Mouse (Mus musculus) gastrocnemius, postnatal 14 days (tissue): ENCODE measurements at regions not wholly inside any gene's neighbourhood (a gene's known extent, or its start where the extent isn't known, plus 50 kb on each side); places are given as distances from the start of the nearest gene placed in this dataset.

ENCODE experiments used
- DNase-seq: peaks from one replicate; pipeline ENCODE4 v3.0.0; 2021; ENCODE audit warnings: mixed read lengths
- intact Hi-C: fragments of 180-260 bp; cut with DNase I; formaldehyde crosslinking; loops from one replicate; pipeline ENCODE4 v1.15.1; 2025; ENCODE audit warnings: low total_unique reads

DNA sequence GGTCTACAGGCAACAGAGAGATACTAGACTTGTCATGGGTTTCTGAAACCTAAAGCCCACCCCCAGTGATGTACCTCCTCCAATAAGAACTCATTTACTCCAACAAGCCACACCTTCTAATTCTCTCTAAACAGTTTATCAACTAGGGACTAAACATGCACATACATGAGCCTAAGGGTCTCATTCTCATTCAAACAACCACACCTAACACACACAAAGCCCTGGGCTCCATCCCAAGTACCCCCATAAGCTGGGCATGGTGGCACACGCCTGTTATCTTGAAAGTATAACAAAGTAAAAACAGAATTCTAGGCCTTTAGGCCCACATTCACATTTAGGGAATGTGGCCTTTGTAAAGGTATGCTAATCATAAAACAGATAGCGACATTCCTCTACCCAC lies 137.9 kb downstream of the Rplp1 start:
- intact Hi-C loops, result no loop called here
- DNase-seq, result no peak

DNA sequence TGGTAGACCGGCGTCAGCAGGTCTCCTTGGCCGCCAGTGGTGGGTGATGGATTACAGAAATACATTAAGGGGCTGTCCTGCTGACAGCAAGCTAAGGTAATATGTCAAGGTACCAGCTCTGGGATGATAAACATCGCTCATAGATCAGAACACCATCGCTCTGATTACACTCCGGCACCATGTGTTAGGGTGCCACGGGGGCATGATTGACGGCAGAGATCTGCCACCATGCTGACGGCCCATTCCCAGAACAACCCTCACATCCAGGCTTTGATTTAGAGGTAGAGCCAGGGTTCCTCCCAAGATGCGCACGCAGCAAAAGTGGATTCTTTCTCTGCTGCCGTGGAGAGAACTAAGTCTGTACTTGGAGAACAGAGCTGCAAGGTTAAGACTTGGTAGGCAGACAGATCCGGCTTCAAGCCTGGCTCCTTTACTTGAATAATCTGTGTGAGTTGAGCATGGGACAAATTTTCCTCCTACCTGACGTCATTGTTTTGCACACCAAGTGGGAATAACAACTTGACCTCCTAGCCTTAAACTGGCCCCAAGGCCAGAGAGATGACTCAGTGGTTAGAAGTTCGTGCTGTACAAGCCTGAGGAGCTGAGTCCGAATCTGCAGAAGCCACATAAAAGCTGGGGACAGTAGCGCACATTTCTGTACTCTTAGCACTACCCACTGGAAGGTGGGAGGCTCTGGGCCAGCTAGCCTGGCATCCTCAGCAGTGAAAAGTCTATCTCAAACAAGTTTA lies 144.0 kb downstream of the Rplp1 start:
- intact Hi-C loops, result no loop called here
- DNase-seq, result no peak

GRCm38 (mm10) chr9:61766187-61766586 lies 148.2 kb downstream of the Rplp1 start:
- intact Hi-C loops, result no loop called here
- no peak for DNase-seq

DNA sequence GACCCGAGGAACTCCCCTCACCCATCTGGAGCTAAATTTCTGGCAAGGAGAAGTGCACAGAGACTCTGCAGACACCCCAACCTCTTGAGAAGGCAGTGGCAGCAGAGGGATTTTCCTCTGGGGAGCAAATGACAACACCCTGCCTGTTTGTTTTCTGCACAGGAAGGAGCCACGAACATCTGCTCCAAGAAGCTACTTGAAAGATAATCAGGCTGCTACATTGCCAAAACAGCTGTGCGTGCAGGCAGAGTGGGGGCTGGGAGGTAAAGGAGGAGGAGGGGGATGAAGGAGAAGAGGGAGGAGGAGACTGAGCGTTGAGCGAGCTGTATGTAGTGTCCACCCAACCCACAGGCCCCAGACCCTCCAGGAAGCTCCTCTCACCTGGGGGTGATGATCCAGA lies 149.0 kb downstream of the Rplp1 start:
- intact Hi-C loops, result no loop called here
- no peak for DNase-seq

- intact Hi-C loops, result no loop called here
- DNase-seq, result no peak
Observed at GRCm38 (mm10) chr9:61757806-61758205, 156.5 kb downstream of the Rplp1 start.

- intact Hi-C loops, result no loop called here
- no peak for DNase-seq
Observed at GRCm38 (mm10) chr9:61756801-61757342, 157.5 kb downstream of the Rplp1 start.

DNA sequence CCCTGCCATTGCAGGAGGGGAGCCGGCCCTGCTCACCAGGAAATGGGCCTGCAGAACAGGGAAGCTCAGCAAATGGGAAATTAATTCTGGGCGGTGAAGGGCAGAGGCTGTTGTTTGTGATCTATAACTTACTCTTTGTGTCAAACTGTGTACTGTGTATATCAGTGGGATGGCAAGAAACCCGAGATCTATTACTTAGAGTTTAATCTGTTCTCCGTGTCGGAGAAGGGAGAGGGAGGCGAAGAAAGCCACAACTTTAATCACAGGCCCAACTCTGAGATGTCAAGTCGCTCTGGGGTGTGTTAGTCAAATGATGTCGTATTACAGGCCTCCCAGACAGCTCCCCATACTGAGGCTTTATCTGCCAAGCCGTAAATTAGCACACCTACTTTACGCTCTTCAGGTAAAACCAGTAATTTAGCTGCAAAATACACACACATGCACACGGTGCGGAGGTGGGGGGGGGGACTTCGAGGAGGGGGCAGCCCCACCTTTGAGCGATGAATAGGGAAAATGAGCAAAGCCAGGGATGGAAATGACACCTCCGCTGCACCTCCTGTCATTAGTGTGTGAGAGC lies 158.0 kb downstream of the Rplp1 start:
- DNase-seq, result no peak
- intact Hi-C loops, result no loop called here

- intact Hi-C loops, result no loop called here
- DNase-seq, result no peak
Observed at GRCm38 (mm10) chr9:61755311-61755710, 159.0 kb downstream of the Rplp1 start.

GRCm38 (mm10) chr9:61753795-61754194 lies 160.5 kb downstream of the Rplp1 start:
- no peak for DNase-seq

GRCm38 (mm10) chr9:61749201-61749600 lies 165.1 kb downstream of the Rplp1 start:
- DNase-seq, result peak; percentile 0
- intact Hi-C loops, result no loop called here

More at GRCm38 (mm10) chr9:61753795-61754194, 160.5 kb downstream of the Rplp1 start:
- intact Hi-C loops, result no loop called here

DNA sequence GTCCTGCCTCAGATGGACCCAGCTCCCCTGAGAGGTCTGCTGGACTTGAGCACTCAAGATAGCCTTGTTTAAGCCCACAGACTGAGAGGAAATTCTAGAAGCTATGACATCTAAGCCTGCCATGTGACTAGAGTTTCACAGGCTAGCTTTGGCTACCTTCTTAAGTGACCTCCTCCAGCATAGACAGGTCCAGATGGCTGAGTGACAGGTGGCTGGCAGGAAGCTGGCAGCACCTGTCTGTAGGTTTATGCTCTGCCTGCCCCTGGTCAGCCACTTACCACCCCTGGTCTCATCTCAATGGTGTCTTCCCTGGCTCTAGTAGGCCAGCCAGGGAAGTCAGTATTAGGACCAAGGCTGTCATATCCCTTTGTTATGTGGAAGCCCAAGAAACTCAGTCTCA lies 165.9 kb downstream of the Rplp1 start:
- intact Hi-C loops, result no loop called here
- DNase-seq, result no peak

GRCm38 (mm10) chr9:61746401-61746800 lies 167.9 kb downstream of the Rplp1 start:
- no peak for DNase-seq
- intact Hi-C loops, result no loop called here

DNA sequence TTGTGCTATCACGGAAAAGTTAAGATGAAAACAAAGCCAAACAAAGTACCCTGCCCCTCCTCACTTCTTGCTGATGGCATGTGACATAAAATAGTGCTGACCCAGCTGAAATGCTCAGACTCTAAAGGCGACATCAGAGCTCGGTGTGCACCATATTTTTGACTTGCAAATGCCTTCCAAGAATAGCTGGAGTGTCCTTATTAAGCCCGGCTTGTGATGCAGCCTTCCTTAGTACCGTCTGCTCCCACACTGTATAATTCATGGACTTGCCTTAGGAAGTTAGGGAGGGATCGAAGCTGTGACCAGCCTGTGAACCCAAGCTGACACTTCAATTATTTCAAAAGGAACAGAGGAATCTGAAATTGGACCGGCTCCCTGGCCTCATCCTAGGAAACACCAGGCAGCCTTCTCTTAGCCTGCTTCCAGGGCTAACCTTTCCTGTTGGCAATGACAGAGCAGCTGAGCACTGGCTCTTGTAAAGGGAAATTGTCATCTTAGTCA lies 169.0 kb downstream of the Rplp1 start:
- intact Hi-C loops, result no loop called here
- no peak for DNase-seq

DNA sequence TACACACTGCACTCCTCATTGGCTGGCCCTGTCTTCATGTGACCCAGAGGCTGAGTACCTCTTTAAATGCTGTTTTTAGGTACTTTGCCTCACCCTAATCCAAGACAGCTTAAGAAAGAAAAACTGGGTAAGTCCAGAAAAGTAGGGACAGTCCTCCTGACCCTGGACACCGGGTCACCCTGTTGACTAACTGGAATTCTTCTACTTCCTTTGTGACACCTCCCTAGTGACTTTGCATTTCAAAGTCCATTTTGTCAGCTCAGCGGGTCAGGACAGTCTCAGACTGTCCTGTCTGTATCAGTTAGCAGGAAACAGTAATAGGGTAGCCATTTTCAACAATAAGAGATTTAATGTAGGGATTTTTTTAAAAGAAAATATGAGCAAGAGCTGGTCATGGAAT lies 180.8 kb downstream of the Rplp1 start:
- DNase-seq, result no peak
- intact Hi-C loops, result no loop called here

GRCm38 (mm10) chr9:61732747-61733146 lies 181.6 kb downstream of the Rplp1 start:
- intact Hi-C loops, result no loop called here

GRCm38 (mm10) chr9:61728115-61728514 lies 186.2 kb downstream of the Rplp1 start:
- DNase-seq, result no peak
- intact Hi-C loops, result no loop called here

More at GRCm38 (mm10) chr9:61732747-61733146, 181.6 kb downstream of the Rplp1 start:
- DNase-seq, result no peak

DNA sequence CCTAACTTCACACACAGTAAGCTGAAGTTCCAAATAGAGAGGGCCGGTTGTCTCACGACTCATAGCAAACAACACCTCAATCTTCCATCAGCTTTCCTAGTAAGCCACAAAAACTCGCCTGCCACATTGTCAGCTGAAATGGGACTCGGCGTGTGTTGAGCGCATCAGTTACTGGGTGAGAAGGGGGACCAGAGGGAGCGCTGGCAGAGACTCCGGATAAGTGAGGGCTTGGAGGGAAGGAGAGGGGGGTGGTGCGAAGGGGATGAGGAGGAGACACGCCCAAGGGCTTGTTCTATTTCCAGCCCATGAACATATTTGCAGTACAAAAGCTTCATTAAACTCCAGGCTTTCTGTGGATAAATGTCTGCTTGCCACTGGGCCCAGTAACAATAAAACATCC lies 186.7 kb downstream of the Rplp1 start:
- DNase-seq, result no peak
- intact Hi-C loops, result no loop called here

- intact Hi-C loops, result no loop called here
- DNase-seq, result no peak
Observed at GRCm38 (mm10) chr9:61724070-61724469, 190.3 kb downstream of the Rplp1 start.

DNA sequence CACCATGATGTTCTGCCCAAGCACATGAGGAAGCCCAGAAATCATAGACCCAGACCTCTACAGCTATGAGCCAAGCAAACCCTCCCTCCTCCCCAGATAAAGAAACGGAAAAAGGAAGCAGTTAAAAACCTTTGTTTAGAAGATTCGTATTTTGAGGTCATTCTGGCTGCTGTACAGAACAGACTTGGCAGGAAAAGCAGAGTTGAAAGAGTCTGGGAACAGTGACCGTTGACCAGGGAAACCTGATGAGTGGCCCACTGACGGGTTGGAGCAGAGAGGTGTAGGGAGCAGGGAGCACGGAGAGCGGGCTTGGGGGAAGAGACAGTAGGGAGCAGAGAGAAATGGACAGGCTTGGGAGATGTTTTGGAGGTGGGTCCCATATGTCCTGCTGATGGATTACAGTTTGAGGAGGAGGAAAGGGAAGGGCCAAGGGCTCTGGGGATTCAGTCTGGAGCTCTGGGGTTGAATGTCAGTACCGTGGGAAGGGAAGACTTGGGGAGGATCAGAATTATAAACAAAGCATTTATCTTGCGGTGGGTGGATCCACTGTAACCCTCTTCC lies 191.2 kb downstream of the Rplp1 start:
- intact Hi-C loops, result no loop called here
- peak; percentile 23 for DNase-seq

- intact Hi-C loops, result no loop called here
Observed at GRCm38 (mm10) chr9:61721851-61722250, 192.5 kb downstream of the Rplp1 start.

DNA sequence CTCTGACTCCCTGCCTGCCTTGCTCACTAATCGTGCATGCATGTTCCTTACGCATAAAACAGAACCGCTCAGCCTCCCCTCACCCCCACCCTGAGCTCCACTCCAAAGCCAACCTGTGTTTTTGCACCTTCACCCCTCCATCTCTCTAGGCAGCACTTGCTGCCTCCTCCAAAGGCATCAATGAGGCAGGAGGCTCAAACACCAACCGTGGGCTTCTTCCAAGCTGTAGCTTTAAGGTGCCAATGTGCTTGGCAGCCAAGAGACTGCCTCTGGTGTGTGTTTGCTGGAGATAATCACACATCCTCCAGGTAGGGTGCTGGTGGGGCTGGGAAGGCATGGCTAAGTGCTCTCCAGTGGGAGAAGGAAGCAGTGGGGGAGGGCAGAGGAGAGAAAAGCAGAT lies 193.3 kb downstream of the Rplp1 start:
- no peak for DNase-seq
- intact Hi-C loops, result no loop called here

More at GRCm38 (mm10) chr9:61721851-61722250, 192.5 kb downstream of the Rplp1 start:
- no peak for DNase-seq
